8 mouse cellular contexts compared by ENCODE assay signal in genomic region chr11:79686501-79687121, GRCm38 (mm10).
DNase-seq lines count a peak whose midpoint lies in the region; ATAC-seq and TF ChIP-seq lines count a peak whose summit lies in the region.

No protein-coding gene starts in this region.

- DNase-seq in c-Kit-positive CD71-positive TER-119-positive erythroid progenitor cells, embryonic 14.5 days (ENCODE audit: low spot score): peak; percentile 61
- peak; percentile 94 for DNase-seq in heart, postnatal 4 days
- DNase-seq in layer of hippocampus, adult 18-20 months (ENCODE audit: low spot score in 2 of 2): peak; percentile 72 to 95
- peak; percentile 53 for DNase-seq in ovary, adult 18-20 months (ENCODE audit: low spot score)
- peak; percentile 90 for DNase-seq in thymus, adult 2 months

- H3K27ac ChIP-seq in forebrain, embryonic 13.5 days: no peak overlapping the region
- no peak overlapping the region for H3K27ac ChIP-seq in lung, embryonic 15.5 days
- no peak overlapping the region for H3K27ac ChIP-seq in thymus, adult 2 months (ENCODE audit: control insufficient read depth, insufficient read depth, low read length)

- no peak overlapping the region for H3K9ac ChIP-seq in forebrain, embryonic 13.5 days
- H3K9ac ChIP-seq in lung, embryonic 15.5 days: no peak overlapping the region

- H3K4me2 ChIP-seq in forebrain, embryonic 13.5 days: no peak overlapping the region
- no peak overlapping the region for H3K4me2 ChIP-seq in lung, embryonic 15.5 days

- H3K4me1 ChIP-seq in E14TG2a.4 (replicated peaks; ENCODE audit: low read depth, low read length): peaks cover 47% of the 10 kb centered on the region
- peaks cover 3% of the 10 kb centered on the region; the same call in 1 of the 2 replicates for H3K4me1 ChIP-seq in forebrain, embryonic 13.5 days
- no peaks in the 10 kb centered on the region for H3K4me1 ChIP-seq in lung, embryonic 15.5 days
- H3K4me1 ChIP-seq in thymus, adult 2 months (replicated peaks; ENCODE audit: control insufficient read depth, insufficient read depth, low read length): no peaks in the 10 kb centered on the region

- 69% methylated on average over 26 of the region's 26 CpGs for WGBS in forebrain, embryonic 13.5 days
- 60% methylated on average over 26 of the region's 26 CpGs for WGBS in lung, embryonic 15.5 days
- WGBS in thymus, adult 2 months: 63% methylated on average over 26 of the region's 26 CpGs

- no peak for TF ChIP-seq POLR2A in thymus, adult 2 months (IDR thresholded peaks at IDR 0.05; ENCODE audit: control insufficient read depth, extremely low read depth, insufficient read depth, low read length, poor library complexity)

- H3K9me3 ChIP-seq in E14TG2a.4 (ENCODE audit: low read length): no peaks in the 10 kb centered on the region
- no peaks in the 10 kb centered on the region for H3K9me3 ChIP-seq in forebrain, embryonic 13.5 days (replicated peaks)
- no peaks in the 10 kb centered on the region for H3K9me3 ChIP-seq in lung, embryonic 15.5 days

- H3K4me3 ChIP-seq in E14TG2a.4 (replicated peaks; ENCODE audit: low read length): peak overlapping the region; percentile 65
- H3K4me3 ChIP-seq in forebrain, embryonic 13.5 days: no peak overlapping the region
- H3K4me3 ChIP-seq in lung, embryonic 15.5 days: no peak overlapping the region
- no peak overlapping the region for H3K4me3 ChIP-seq in thymus, adult 2 months (ENCODE audit: control insufficient read depth, insufficient read depth, low read length)

- H3K36me3 ChIP-seq in E14TG2a.4 (ENCODE audit: insufficient read depth, low read length): peaks cover 54% of the 10 kb centered on the region
- H3K36me3 ChIP-seq in forebrain, embryonic 13.5 days (ENCODE audit: poor library complexity, severe bottlenecking): peaks cover 66% of the 10 kb centered on the region
- no peaks in the 10 kb centered on the region for H3K36me3 ChIP-seq in lung, embryonic 15.5 days
- no peaks in the 10 kb centered on the region; the same call in 1 of the 2 replicates for H3K36me3 ChIP-seq in thymus, adult 2 months (ENCODE audit: control insufficient read depth, insufficient read depth, low read length)

- no peaks in the 10 kb centered on the region for H3K27me3 ChIP-seq in E14TG2a.4 (ENCODE audit: insufficient read depth, low read length)
- no peaks in the 10 kb centered on the region for H3K27me3 ChIP-seq in forebrain, embryonic 13.5 days
- H3K27me3 ChIP-seq in lung, embryonic 15.5 days: no peaks in the 10 kb centered on the region
- H3K27me3 ChIP-seq in thymus, adult 2 months (ENCODE audit: control insufficient read depth, insufficient read depth, low read length): no peaks in the 10 kb centered on the region

- ATAC-seq in forebrain, embryonic 13.5 days: peak; percentile 80
- 0 out of 2 replicates have a peak, but pooled peaks have one; percentile 11 for ATAC-seq in lung, embryonic 15.5 days (ENCODE audit: borderline replicate concordance, extremely low read depth, low FRiP score, low TSS enrichment)

- peak; percentile 50; the same call in 1 of the 2 replicates for TF ChIP-seq CTCF in E14TG2a.4 (conservative IDR thresholded peaks at IDR 0.05; ENCODE audit: low read length)
- peak; percentile 78 for TF ChIP-seq CTCF in thymus, adult 2 months (IDR thresholded peaks at IDR 0.05; ENCODE audit: borderline replicate concordance, control insufficient read depth, extremely low read depth, insufficient read depth, low read length, poor library complexity)
